Mouse (Mus musculus): Measurements from ENCODE around the gene Traf1. TPM values are rescaled to one million over a fixed set of nuclear protein-coding genes. Genes with fewer than 3 reads are reported as not detected.

Traf1 gene
- total RNA-seq, 2 experiments from 2014 or later: 0.30 to 0.97 TPM

- DNase-seq (ENCODE audit: low spot score): peak; percentile 42
Measured at GRCm38 (mm10) chr2:34969166-34969565, 7.6 kb upstream of the Traf1 start.

GRCm38 (mm10) chr2:34966243-34966934 lies 4.8 kb upstream of the Traf1 start:
- no peak for DNase-seq (ENCODE audit: low spot score)

- no peak for DNase-seq (ENCODE audit: low spot score)
Measured at GRCm38 (mm10) chr2:34965806-34966205, 4.2 kb upstream of the Traf1 start.

- DNase-seq (ENCODE audit: low spot score): no peak
Measured at GRCm38 (mm10) chr2:34965293-34965692, 3.7 kb upstream of the Traf1 start.

GRCm38 (mm10) chr2:34964651-34965050 lies 3.1 kb upstream of the Traf1 start:
- DNase-seq (ENCODE audit: low spot score): no peak

- no peak for DNase-seq (ENCODE audit: low spot score)
Measured at GRCm38 (mm10) chr2:34964230-34964629, 2.7 kb upstream of the Traf1 start.

GRCm38 (mm10) chr2:34963371-34963956 lies 1.9 kb upstream of the Traf1 start:
- no peak for DNase-seq (ENCODE audit: low spot score)

- DNase-seq (ENCODE audit: low spot score): no peak
Measured at GRCm38 (mm10) chr2:34962893-34963292, 1.3 kb upstream of the Traf1 start.

GRCm38 (mm10) chr2:34962211-34962610 lies 639 bp upstream of the Traf1 start:
- no peak for DNase-seq (ENCODE audit: low spot score)

GRCm38 (mm10) chr2:34960966-34961365 lies 606 bp downstream of the Traf1 start:
- DNase-seq (ENCODE audit: low spot score): no peak

GRCm38 (mm10) chr2:34960466-34960865 lies 1.1 kb downstream of the Traf1 start:
- DNase-seq (ENCODE audit: low spot score): no peak

- no peak for DNase-seq (ENCODE audit: low spot score)
Measured at GRCm38 (mm10) chr2:34958582-34958981, 3.0 kb downstream of the Traf1 start.

GRCm38 (mm10) chr2:34958036-34958435 lies 3.5 kb downstream of the Traf1 start:
- DNase-seq (ENCODE audit: low spot score): no peak

GRCm38 (mm10) chr2:34957405-34957804 lies 4.2 kb downstream of the Traf1 start:
- no peak for DNase-seq (ENCODE audit: low spot score)

- no peak for DNase-seq (ENCODE audit: low spot score)
Measured at GRCm38 (mm10) chr2:34956941-34957340, 4.6 kb downstream of the Traf1 start.

GRCm38 (mm10) chr2:34954344-34954743 lies 7.2 kb downstream of the Traf1 start:
- no peak for DNase-seq (ENCODE audit: low spot score)

- DNase-seq (ENCODE audit: low spot score): no peak
Measured at GRCm38 (mm10) chr2:34953547-34954116, 7.9 kb downstream of the Traf1 start.

GRCm38 (mm10) chr2:34953018-34953417 lies 8.6 kb downstream of the Traf1 start:
- DNase-seq (ENCODE audit: low spot score): no peak

GRCm38 (mm10) chr2:34951469-34951868 lies 10.1 kb downstream of the Traf1 start:
- no peak for DNase-seq (ENCODE audit: low spot score)

- no peak for DNase-seq (ENCODE audit: low spot score)
Measured at GRCm38 (mm10) chr2:34948622-34949021, 12.9 kb downstream of the Traf1 start.

- no peak for DNase-seq (ENCODE audit: low spot score)
Measured at GRCm38 (mm10) chr2:34946046-34946445, 15.5 kb downstream of the Traf1 start.

GRCm38 (mm10) chr2:34945580-34945979 lies 16.0 kb downstream of the Traf1 start:
- DNase-seq (ENCODE audit: low spot score): no peak

GRCm38 (mm10) chr2:34944761-34945160 lies 16.8 kb downstream of the Traf1 start:
- peak; percentile 38 for DNase-seq (ENCODE audit: low spot score)
